Mouse (Mus musculus) cerebellum, adult 2 months (tissue): ENCODE measurements around the gene Myo9b.

Experiments
- CTCF ChIP-seq: fragments of 200-500 bp; IDR thresholded peaks from 2 replicates; pipeline ENCODE4 v1.5.1; 2011; ENCODE audit warnings: low read depth, mild to moderate bottlenecking, control low read depth, low read length, moderate library complexity, borderline replicate concordance; ENCODE audit not compliant: insufficient read depth
- POLR2A ChIP-seq: fragments of 200-500 bp; IDR thresholded peaks from 2 replicates; pipeline ENCODE4 v1.6.1; 2011; ENCODE audit warnings: low read length, control low read depth, borderline replicate concordance; ENCODE audit not compliant: insufficient read depth

DNA sequence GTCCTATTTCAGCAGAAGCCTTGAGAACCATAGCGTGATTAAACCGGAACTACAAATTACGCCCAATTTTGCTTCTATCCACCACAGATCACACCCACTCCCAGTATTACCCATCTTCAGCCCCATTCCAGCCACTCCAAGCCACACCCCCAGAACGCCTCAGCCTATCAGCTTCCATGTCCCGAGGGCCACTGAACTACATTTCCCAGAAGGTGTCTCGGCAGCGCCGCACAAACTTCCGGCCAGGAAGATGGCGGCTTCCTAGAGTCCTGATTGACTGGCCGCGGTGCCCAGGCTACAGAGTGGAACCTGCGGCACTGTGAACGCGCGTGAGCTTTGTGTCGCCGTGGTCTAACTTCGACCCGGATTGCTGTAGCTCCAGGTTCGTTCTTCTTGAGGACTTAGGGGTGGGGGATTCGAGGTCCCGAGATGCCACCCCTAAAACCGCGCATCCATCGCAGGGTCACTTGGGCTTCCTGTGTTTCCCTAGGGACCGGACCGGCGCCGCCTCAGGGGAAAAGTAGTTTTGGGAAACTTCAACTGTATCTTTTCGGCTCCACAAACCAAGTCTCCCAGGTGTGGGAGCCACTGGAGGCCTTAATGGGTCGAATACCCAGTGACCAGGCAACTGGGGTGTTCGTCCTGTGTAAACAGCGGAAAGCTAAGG lies 124.3 kb downstream of the Myo9b start, which contains the start of gene Babam1:
- TF ChIP-seq POLR2A (peak; percentile 81; the same call in 1 of the 2 replicates), CTCF (no peak)
